Mouse (Mus musculus): ENCODE measurements around the gene Trpc5os. TPM values are rescaled to one million over a fixed set of nuclear protein-coding genes. Genes with fewer than 3 reads are reported as not detected.
A peak's percentile ranks its signal among the peaks of the same experiment; 100 is the strongest.

Trpc5os gene
- not detected for total RNA-seq (2021)
- long read RNA-seq, experiment 1, result 0 reads
- long read RNA-seq, experiment 2, result 0 reads

GRCm38 (mm10) chrX:144456281-144456680 is at the start of gene Trpc5os:
Gene Trpc5os (plus strand): TSS chrX:144456581.
- intact Hi-C loops (cut with DNase I), result no loop called here
- DNase-seq (ENCODE audit: low spot score in 2 of 2), result no peak

GRCm38 (mm10) chrX:144408036-144408435 is 48.3 kb upstream of the Trpc5os start:
- intact Hi-C loops (cut with DNase I), result loop anchor here (5.0 to 10.0 kb wide), 2 partner anchors 899 to 987 kb away; no protein-coding TSS in a partner anchor
- DNase-seq (ENCODE audit: low spot score in 2 of 2), result no peak

- peak in 1 of 2 experiments; percentile 3 for DNase-seq (ENCODE audit: low spot score in 2 of 2)
- intact Hi-C loops (cut with DNase I), result no loop called here
Observed at GRCm38 (mm10) chrX:144420259-144420658, 36.1 kb upstream of the Trpc5os start.

- intact Hi-C loops (cut with DNase I), result no loop called here
- no peak for DNase-seq (ENCODE audit: low spot score in 2 of 2)
Observed at GRCm38 (mm10) chrX:144421091-144421490, 35.3 kb upstream of the Trpc5os start.

- intact Hi-C loops (cut with DNase I), result no loop called here
- DNase-seq (ENCODE audit: low spot score in 2 of 2), result no peak
Observed at GRCm38 (mm10) chrX:144423848-144424247, 32.5 kb upstream of the Trpc5os start.

GRCm38 (mm10) chrX:144464416-144464815 is 8.0 kb downstream of the Trpc5os start:
- intact Hi-C loops (cut with DNase I), result no loop called here
- peak in 1 of 2 experiments; percentile 2 for DNase-seq (ENCODE audit: low spot score in 2 of 2)

- no peak for DNase-seq (ENCODE audit: low spot score in 2 of 2)
- intact Hi-C loops (cut with DNase I), result no loop called here
Observed at GRCm38 (mm10) chrX:144491394-144491793, 35.0 kb downstream of the Trpc5os start.

GRCm38 (mm10) chrX:144523239-144523638 is 66.9 kb downstream of the Trpc5os start:
- no peak for DNase-seq (ENCODE audit: low spot score in 2 of 2)
- intact Hi-C loops (cut with DNase I), result no loop called here

- no peak for DNase-seq (ENCODE audit: low spot score in 2 of 2)
- intact Hi-C loops (cut with DNase I), result no loop called here
Observed at GRCm38 (mm10) chrX:144526042-144526441, 69.7 kb downstream of the Trpc5os start.

Other genes with a start within 250 kb of the Trpc5os start
- gene Alg13, start 138.8 kb upstream of the Trpc5os start, total RNA-seq (2021), result 10 to 100 TPM; 13.7 to 17.8 TPM
- gene Trpc5, start 231.6 kb downstream of the Trpc5os start, total RNA-seq (2021), result 10 to 100 TPM; 23.1 to 27.9 TPM
- gene Rtl4, start 232.3 kb downstream of the Trpc5os start, total RNA-seq (2021), result 1 to 10 TPM; 1.9 to 2.3 TPM